Comparison of ENCODE assay signal across 8 mouse cellular contexts in the genomic region with DNA sequence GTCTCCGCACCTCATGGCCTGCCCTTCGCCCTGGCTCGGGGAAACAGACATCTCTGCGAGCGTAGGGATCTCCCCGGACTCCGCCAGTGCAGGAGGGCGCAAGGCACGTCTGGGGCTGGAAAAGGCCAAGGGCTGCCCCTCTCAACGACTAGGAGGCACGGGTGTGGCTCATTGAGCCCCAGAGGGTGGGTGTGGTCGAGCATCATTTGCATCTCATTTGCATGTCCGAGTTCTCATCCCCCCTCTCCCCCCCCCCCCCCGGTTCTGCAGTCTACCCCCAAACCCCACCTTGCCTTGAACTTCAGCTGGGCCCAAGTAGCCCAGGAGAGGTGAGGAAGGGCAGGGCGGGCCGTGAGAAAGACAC. TPM values are rescaled to one million over a fixed set of nuclear protein-coding genes. Genes with fewer than 3 reads are reported as not detected.
DNase-seq lines count a peak whose midpoint lies in the region; ATAC-seq lines count a peak whose summit lies in the region.
"Had no signal": no experiment of that assay in that cellular context is flagged by ENCODE, and none has a peak within 500 bp of the region (broad histone marks: within the 10 kb centered on the region; RNA-seq: fewer than 3 reads in every experiment).

No protein-coding gene starts in this region.

- ATAC-seq in megakaryocyte, adult 5-6 weeks (ENCODE audit: poor library complexity, severe bottlenecking), result no peak
- ATAC-seq in forebrain, embryonic 14.5 days, result no peak
- ATAC-seq in limb, embryonic 15.5 days (ENCODE audit: insufficient number of reproducible peaks, low FRiP score, low TSS enrichment, low read depth), result no peak
- no peak for ATAC-seq in stomach, embryonic 16.5 days (ENCODE audit: insufficient read depth, low FRiP score)
- ATAC-seq in erythroblast, adult 5-6 weeks (replicated peaks; ENCODE audit: low FRiP score, poor library complexity, severe bottlenecking), result no peak

- H3K4me2 ChIP-seq in forebrain, embryonic 14.5 days (ENCODE audit: low read length), result peak overlapping the region; percentile 84
- peak overlapping the region; percentile 87 for H3K4me2 ChIP-seq in limb, embryonic 15.5 days
- H3K4me2 ChIP-seq in stomach, embryonic 16.5 days (ENCODE audit: low read depth, low read length), result peak overlapping the region; percentile 92

- no peak overlapping the region for H3K9ac ChIP-seq in forebrain, embryonic 14.5 days (ENCODE audit: low read length)
- no peak overlapping the region for H3K9ac ChIP-seq in limb, embryonic 15.5 days
- 0 out of 2 replicates have a peak overlapping the region, but pooled peaks have one; percentile 40 for H3K9ac ChIP-seq in stomach, embryonic 16.5 days (ENCODE audit: low read length)

- H3K9me3 ChIP-seq in megakaryocyte, embryonic 14.5 days, result peaks cover 5% of the 10 kb centered on the region
- H3K9me3 ChIP-seq in forebrain, embryonic 14.5 days (replicated peaks; ENCODE audit: control insufficient read depth, low read length), result no peaks in the 10 kb centered on the region
- H3K9me3 ChIP-seq in limb, embryonic 15.5 days, result no peaks in the 10 kb centered on the region
- no peaks in the 10 kb centered on the region for H3K9me3 ChIP-seq in stomach, embryonic 16.5 days (replicated peaks; ENCODE audit: control insufficient read depth, low read length)

- H3K36me3 ChIP-seq in megakaryocyte, embryonic 14.5 days (replicated peaks; ENCODE audit: low read length), result no peaks in the 10 kb centered on the region
- no peaks in the 10 kb centered on the region for H3K36me3 ChIP-seq in forebrain, embryonic 14.5 days (ENCODE audit: control insufficient read depth, insufficient read depth, low read length)
- no peaks in the 10 kb centered on the region for H3K36me3 ChIP-seq in limb, embryonic 15.5 days
- H3K36me3 ChIP-seq in stomach, embryonic 16.5 days (ENCODE audit: control insufficient read depth, insufficient read depth, low read length), result no peaks in the 10 kb centered on the region

- peaks cover 98% of the 10 kb centered on the region for H3K27me3 ChIP-seq in megakaryocyte, embryonic 14.5 days (replicated peaks)
- H3K27me3 ChIP-seq in forebrain, embryonic 14.5 days (replicated peaks; ENCODE audit: control insufficient read depth, insufficient read depth, low read length), result peaks cover 86% of the 10 kb centered on the region
- peaks cover 98% of the 10 kb centered on the region for H3K27me3 ChIP-seq in limb, embryonic 15.5 days
- peaks cover 53% of the 10 kb centered on the region for H3K27me3 ChIP-seq in stomach, embryonic 16.5 days (ENCODE audit: control insufficient read depth, insufficient read depth, low read length)

- H3K4me3 ChIP-seq in megakaryocyte, embryonic 14.5 days (replicated peaks), result peak overlapping the region; percentile 79
- H3K4me3 ChIP-seq in forebrain, embryonic 14.5 days (ENCODE audit: low read depth, low read length), result 0 out of 2 replicates have a peak overlapping the region, but pooled peaks have one; percentile 6
- H3K4me3 ChIP-seq in limb, embryonic 15.5 days, result peak overlapping the region; percentile 46
- peak overlapping the region; percentile 55; the same call in 1 of the 2 replicates for H3K4me3 ChIP-seq in stomach, embryonic 16.5 days (replicated peaks; ENCODE audit: low read length)

- H3K4me1 ChIP-seq in megakaryocyte, embryonic 14.5 days, result peaks cover 58% of the 10 kb centered on the region
- H3K4me1 ChIP-seq in forebrain, embryonic 14.5 days (ENCODE audit: control insufficient read depth, insufficient read depth, low read length), result peaks cover 13% of the 10 kb centered on the region
- H3K4me1 ChIP-seq in limb, embryonic 15.5 days, result peaks cover 28% of the 10 kb centered on the region
- peaks cover 29% of the 10 kb centered on the region for H3K4me1 ChIP-seq in stomach, embryonic 16.5 days (ENCODE audit: control insufficient read depth, insufficient read depth, low read length)

- no peak for DNase-seq in forebrain, embryonic 14.5 days (ENCODE audit: low spot score)
- DNase-seq in gastrocnemius, adult 18-20 months (ENCODE audit: low spot score), result no peak
- DNase-seq: left cerebral cortex, postnatal 4 days had no signal

- no peak overlapping the region for H3K27ac ChIP-seq in forebrain, embryonic 14.5 days (ENCODE audit: low read depth, low read length)
- H3K27ac ChIP-seq in limb, embryonic 15.5 days, result peak overlapping the region; percentile 47; the same call in 1 of the 2 replicates
- no peak overlapping the region for H3K27ac ChIP-seq in stomach, embryonic 16.5 days (ENCODE audit: low read length)

- WGBS in forebrain, embryonic 14.5 days, result 11% methylated on average over 15 of the region's 16 CpGs
- WGBS in limb, embryonic 15.5 days, result 13% methylated on average over 16 of the region's 16 CpGs
- WGBS in stomach, embryonic 16.5 days, result 25% methylated on average over 15 of the region's 16 CpGs

RNA-seq across cellular contexts. Expression of gene Smug1, which starts 3.4 kb away (rescaled TPM):
- polyA plus RNA-seq in megakaryocyte, embryonic 14.5 days (2012; ENCODE audit: insufficient read depth, low replicate concordance), result 0.73 and 2.1 TPM in 2 replicates
- 2.8 and 3.9 TPM in 2 replicates for total RNA-seq in megakaryocyte, adult 5-6 weeks (2015)
- total RNA-seq in megakaryocyte, adult 5-6 weeks (2017), result 3.3 and 3.8 TPM in 2 replicates
- polyA plus RNA-seq in forebrain, embryonic 14.5 days (2014; fragmentation: Nextera tagmentation; extraction: Ambion mirVana), result 25.3 and 26.5 TPM in 2 replicates
- 17.0 and 18.3 TPM in 2 replicates for polyA plus RNA-seq in limb, embryonic 15.5 days (2015; fragmentation: Nextera tagmentation; extraction: Ambion mirVana)
- 20.1 and 21.1 TPM in 2 replicates for polyA plus RNA-seq in stomach, embryonic 16.5 days (2015; fragmentation: Nextera tagmentation; extraction: Ambion mirVana)
- total RNA-seq in erythroblast, adult 5-6 weeks (2015; ENCODE audit: low replicate concordance), result 1.5 TPM in 1 of 2 replicates, not detected in the other
- total RNA-seq in erythroblast, adult 5-6 weeks (2017; ENCODE audit: low replicate concordance), result 0.70 and 1.0 TPM in 2 replicates
- 10 to 100 TPM in 1 of 2 experiments, 1 to 10 TPM in 1; 9.4 to 11.3 TPM for total RNA-seq in gastrocnemius, adult 18-20 months (2021)

Comparison
In these comparisons a context has a peak if more than half of its experiments do, and no peak if none do; other contexts are left out.
1. H3K4me3 ChIP-seq: peak in every context shown above with its lines; median percentile 79 in megakaryocyte, embryonic 14.5 days; 55 in stomach, embryonic 16.5 days; 46 in limb, embryonic 15.5 days; 6 in forebrain, embryonic 14.5 days.